Mouse (Mus musculus): Measurements from ENCODE around the gene Adap1. TPM values are rescaled to one million over a fixed set of nuclear protein-coding genes. Genes with fewer than 3 reads are reported as not detected.
A peak's percentile ranks its signal among the peaks of the same experiment; 100 is the strongest.

Adap1 gene
- total RNA-seq (2014; rRNA removed; ENCODE audit: low replicate concordance) (0.53 and 1.5 TPM in 2 replicates), polyA plus RNA-seq (2015; fragmentation: Nextera tagmentation; extraction: Ambion mirVana) (0.84 and 1.00 TPM in 2 replicates)

DNA sequence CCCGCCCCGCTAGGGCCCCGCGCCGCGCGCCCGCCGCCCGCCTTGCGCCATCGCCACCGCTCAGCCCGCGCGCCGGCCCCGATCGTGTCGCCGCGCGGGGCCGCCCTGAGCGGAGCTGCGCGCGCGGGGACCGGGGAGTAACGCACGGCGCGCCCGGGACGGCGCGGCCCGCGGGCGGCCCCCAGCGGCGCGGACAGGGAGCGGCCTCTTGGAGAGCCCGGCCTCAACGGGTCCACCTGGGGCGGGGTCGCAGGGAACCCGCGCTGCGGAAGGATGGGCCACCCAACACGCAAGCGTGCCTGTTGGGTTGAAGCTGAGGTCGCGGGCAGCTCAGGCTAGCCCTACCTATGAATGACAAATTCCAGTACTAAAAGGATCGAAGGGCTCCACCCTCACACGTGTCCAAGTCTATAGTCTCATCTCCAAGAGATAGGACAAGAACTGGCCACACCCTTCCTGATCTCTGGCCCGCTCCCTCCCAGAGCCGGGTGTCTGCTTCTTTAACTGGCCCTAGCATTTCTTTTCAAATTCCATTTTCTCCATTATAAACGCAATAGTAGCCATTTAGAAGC is at the start of gene Adap1:
Gene Adap1, minus strand, starts transcription at position 228 of the 572 bp plus-strand sequence.
- H3K4me3 ChIP-seq (ENCODE audit: low read depth, low read length): peak within 1 kb of the TSS; percentile 56
- H3K9ac ChIP-seq (replicated peaks; ENCODE audit: low read depth, low read length): peak within 1 kb of the TSS; percentile 67
- peaks cover 36% of the 10 kb centered on the region for H3K27me3 ChIP-seq (ENCODE audit: control insufficient read depth, insufficient read depth, low read length)
- H3K27ac ChIP-seq (ENCODE audit: low read depth): no peak within 1 kb of the TSS
- peak within 1 kb of the TSS; percentile 96 for H3K4me2 ChIP-seq (ENCODE audit: low read depth, low read length)
- peaks cover 6% of the 10 kb centered on the region; the same call in 1 of the 2 replicates for H3K4me1 ChIP-seq (ENCODE audit: control insufficient read depth, insufficient read depth)
- DNase-seq (ENCODE audit: low spot score) (no peak), ATAC-seq (ENCODE audit: insufficient read depth, low read depth) (peak; percentile 67)
- H3K9me3 ChIP-seq (replicated peaks; ENCODE audit: control insufficient read depth, low read length): no peaks in the 10 kb centered on the region
- no peaks in the 10 kb centered on the region for H3K36me3 ChIP-seq (replicated peaks; ENCODE audit: control insufficient read depth, insufficient read depth, low read length)
- TF ChIP-seq EP300 (IDR thresholded peaks at IDR 0.05; ENCODE audit: low read depth) (no peak), CTCF (IDR thresholded peaks at IDR 0.05; ENCODE audit: low read depth) (no peak; the same call in 1 of the 2 replicates)
- WGBS: 2% methylated on average over 39 of the region's 61 CpGs

DNA sequence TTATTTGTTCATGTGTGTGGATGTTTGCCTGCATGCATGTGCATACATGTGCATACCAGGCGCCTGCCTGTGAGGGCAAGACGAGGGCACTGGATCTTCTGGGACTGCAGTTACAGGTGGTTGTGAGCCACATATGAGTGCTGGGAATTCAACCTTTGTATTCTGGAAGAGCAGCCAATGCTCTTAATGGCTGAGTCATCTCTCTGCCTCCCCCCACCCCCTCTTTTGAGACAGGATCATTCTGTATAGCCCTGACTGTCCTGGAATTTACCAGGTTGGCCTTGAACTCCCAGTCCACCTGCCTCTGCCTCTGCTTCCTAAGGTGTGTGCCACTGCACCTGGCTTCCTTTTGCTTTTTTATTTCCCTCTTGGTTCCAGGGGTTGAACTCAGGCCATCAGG is 49.4 kb upstream of the Adap1 start:
- Histone ChIP-seq H3K4me3 (ENCODE audit: low read depth, low read length) (no peak overlapping the region), H3K4me2 (ENCODE audit: low read depth, low read length) (no peak overlapping the region), H3K27me3 (ENCODE audit: control insufficient read depth, insufficient read depth, low read length) (no peaks in the 10 kb centered on the region), H3K9me3 (replicated peaks; ENCODE audit: control insufficient read depth, low read length) (no peaks in the 10 kb centered on the region), H3K36me3 (replicated peaks; ENCODE audit: control insufficient read depth, insufficient read depth, low read length) (no peaks in the 10 kb centered on the region), H3K4me1 (ENCODE audit: control insufficient read depth, insufficient read depth) (peaks cover 65% of the 10 kb centered on the region), H3K9ac (replicated peaks; ENCODE audit: low read depth, low read length) (no peak overlapping the region), H3K27ac (ENCODE audit: low read depth) (no peak overlapping the region)
- TF ChIP-seq CTCF (IDR thresholded peaks at IDR 0.05; ENCODE audit: low read depth) (no peak), EP300 (IDR thresholded peaks at IDR 0.05; ENCODE audit: low read depth) (no peak)
- ATAC-seq (ENCODE audit: insufficient read depth, low read depth): no peak
- DNase-seq (ENCODE audit: low spot score): no peak
- WGBS: 93% methylated on average over 2 of the region's 2 CpGs

DNA sequence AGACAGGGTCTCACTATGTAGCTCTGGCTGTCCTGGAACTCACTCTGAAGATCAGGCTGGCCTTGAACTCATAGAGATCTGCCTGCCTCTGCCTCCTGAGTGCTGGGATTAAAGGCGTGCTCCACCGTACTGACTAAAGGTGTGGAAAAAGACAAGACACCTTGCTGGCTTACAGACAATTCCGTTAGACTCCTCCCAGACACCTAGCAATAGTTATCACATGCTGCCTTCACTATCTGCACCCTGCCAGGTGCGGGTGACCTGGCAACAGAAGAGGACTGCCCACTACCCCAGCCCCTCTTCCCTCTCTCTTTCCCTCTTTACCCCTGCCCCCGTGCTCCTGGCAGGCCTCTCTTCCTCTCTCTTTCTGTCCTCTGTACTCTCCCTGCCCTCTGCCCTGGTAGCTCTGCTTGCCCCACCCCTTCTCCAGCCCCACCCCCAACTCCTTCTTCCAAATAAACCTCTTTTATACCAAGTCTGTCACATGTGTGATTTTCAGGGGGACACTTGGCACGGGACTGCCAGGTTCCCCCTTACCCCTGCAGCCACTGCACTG is 48.5 kb upstream of the Adap1 start:
- Histone ChIP-seq H3K4me1 (ENCODE audit: control insufficient read depth, insufficient read depth) (peaks cover 56% of the 10 kb centered on the region), H3K9me3 (replicated peaks; ENCODE audit: control insufficient read depth, low read length) (no peaks in the 10 kb centered on the region), H3K4me2 (ENCODE audit: low read depth, low read length) (no peak overlapping the region), H3K27me3 (ENCODE audit: control insufficient read depth, insufficient read depth, low read length) (no peaks in the 10 kb centered on the region), H3K27ac (ENCODE audit: low read depth) (no peak overlapping the region), H3K36me3 (replicated peaks; ENCODE audit: control insufficient read depth, insufficient read depth, low read length) (no peaks in the 10 kb centered on the region), H3K9ac (replicated peaks; ENCODE audit: low read depth, low read length) (no peak overlapping the region), H3K4me3 (ENCODE audit: low read depth, low read length) (no peak overlapping the region)
- DNase-seq (ENCODE audit: low spot score): no peak
- TF ChIP-seq CTCF (IDR thresholded peaks at IDR 0.05; ENCODE audit: low read depth): no peak
- ATAC-seq (ENCODE audit: insufficient read depth, low read depth): no peak
- 75% methylated on average over 6 of the region's 6 CpGs for WGBS

DNA sequence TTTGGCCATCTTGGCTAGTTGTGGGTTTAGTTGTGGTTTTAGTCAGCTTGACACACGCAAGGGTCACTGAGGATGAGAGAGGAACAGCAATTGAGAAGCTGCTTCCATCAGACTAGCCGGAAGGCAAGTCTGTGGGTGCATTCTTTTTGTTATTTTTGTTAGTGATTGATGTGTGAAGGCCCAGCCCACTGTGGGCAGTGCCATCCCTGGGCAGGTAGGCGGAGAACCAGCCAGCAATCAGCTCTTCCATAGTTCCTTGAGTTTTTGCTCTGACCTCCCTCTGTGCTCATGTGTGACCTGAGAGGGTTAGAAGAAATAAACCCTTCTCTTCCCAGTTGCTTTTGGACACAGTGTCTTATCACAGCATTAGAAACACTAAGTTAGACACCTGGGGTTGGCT is 47.7 kb upstream of the Adap1 start:
- no peaks in the 10 kb centered on the region for H3K36me3 ChIP-seq (replicated peaks; ENCODE audit: control insufficient read depth, insufficient read depth, low read length)
- WGBS: 79% methylated on average over 3 of the region's 3 CpGs
- no peak overlapping the region for H3K4me2 ChIP-seq (ENCODE audit: low read depth, low read length)
- H3K9me3 ChIP-seq (replicated peaks; ENCODE audit: control insufficient read depth, low read length): no peaks in the 10 kb centered on the region
- peaks cover 48% of the 10 kb centered on the region for H3K4me1 ChIP-seq (ENCODE audit: control insufficient read depth, insufficient read depth)
- H3K27me3 ChIP-seq (ENCODE audit: control insufficient read depth, insufficient read depth, low read length): no peaks in the 10 kb centered on the region
- no peak overlapping the region for H3K27ac ChIP-seq (ENCODE audit: low read depth)
- H3K4me3 ChIP-seq (ENCODE audit: low read depth, low read length): no peak overlapping the region
- DNase-seq (ENCODE audit: low spot score): no peak
- no peak overlapping the region for H3K9ac ChIP-seq (replicated peaks; ENCODE audit: low read depth, low read length)
- ATAC-seq (ENCODE audit: insufficient read depth, low read depth): no peak
- TF ChIP-seq CTCF (IDR thresholded peaks at IDR 0.05; ENCODE audit: low read depth) (no peak), EP300 (IDR thresholded peaks at IDR 0.05; ENCODE audit: low read depth) (no peak)

DNA sequence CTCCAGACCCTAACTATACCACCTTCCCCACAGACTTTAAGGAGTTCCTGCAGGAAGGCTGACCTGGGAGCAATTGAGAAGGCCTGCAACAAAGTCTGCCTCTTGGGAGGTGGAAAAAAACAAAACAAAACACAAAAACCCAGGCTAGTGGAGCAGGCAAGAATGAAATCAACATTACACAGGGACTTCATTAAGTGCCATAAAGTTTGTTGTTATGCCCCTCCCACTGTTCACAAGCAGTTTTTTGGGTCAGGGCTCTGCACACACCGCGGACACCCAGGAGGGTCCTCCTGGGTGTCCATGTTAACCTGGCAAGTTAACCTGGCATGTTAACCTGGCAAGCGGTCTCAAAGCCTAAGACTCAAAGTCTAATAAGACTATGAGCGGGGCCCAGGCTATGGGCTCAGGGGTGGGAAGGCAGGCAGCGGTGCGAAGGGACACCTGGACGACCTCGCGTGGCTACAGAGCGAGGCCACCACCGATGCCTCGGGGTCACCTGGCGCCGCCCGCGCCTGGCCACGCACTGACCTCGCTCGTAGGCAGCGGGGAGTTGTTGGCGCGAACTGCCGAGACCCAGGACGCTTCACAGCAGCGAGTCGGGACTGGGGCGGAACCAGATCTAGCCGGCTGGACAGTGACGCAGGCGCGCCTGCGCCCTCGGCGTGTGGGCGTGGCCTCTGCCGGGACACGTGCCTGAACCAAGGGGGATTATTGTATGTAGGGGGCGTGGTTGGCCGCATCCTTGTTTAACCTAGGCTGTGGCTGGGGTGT is 46.4 kb upstream of the Adap1 start:
- peaks cover 35% of the 10 kb centered on the region for H3K4me1 ChIP-seq (ENCODE audit: control insufficient read depth, insufficient read depth)
- H3K9me3 ChIP-seq (replicated peaks; ENCODE audit: control insufficient read depth, low read length): no peaks in the 10 kb centered on the region
- H3K4me2 ChIP-seq (ENCODE audit: low read depth, low read length): peak overlapping the region; percentile 89
- H3K36me3 ChIP-seq (replicated peaks; ENCODE audit: control insufficient read depth, insufficient read depth, low read length): no peaks in the 10 kb centered on the region
- ATAC-seq (ENCODE audit: insufficient read depth, low read depth) (peak; percentile 94), DNase-seq (ENCODE audit: low spot score) (peak; percentile 94)
- no peaks in the 10 kb centered on the region for H3K27me3 ChIP-seq (ENCODE audit: control insufficient read depth, insufficient read depth, low read length)
- H3K9ac ChIP-seq (replicated peaks; ENCODE audit: low read depth, low read length): peak overlapping the region; percentile 91
- TF ChIP-seq EP300 (IDR thresholded peaks at IDR 0.05; ENCODE audit: low read depth): peak; percentile 64; the same call in 1 of the 2 replicates
- no peak; the same call in 1 of the 2 replicates for TF ChIP-seq CTCF (IDR thresholded peaks at IDR 0.05; ENCODE audit: low read depth)
- 2% methylated on average over 38 of the region's 39 CpGs for WGBS
- H3K27ac ChIP-seq (ENCODE audit: low read depth): peak overlapping the region; percentile 93
- H3K4me3 ChIP-seq (ENCODE audit: low read depth, low read length): peak overlapping the region; percentile 65
